Mouse (Mus musculus): ENCODE data around the gene Anapc1. TPM values are rescaled to one million over a fixed set of nuclear protein-coding genes. Genes with fewer than 3 reads are reported as not detected.

The Anapc1 gene
- 10 to 100 TPM; 73.9 to 75.1 TPM for polyA plus RNA-seq (2017; shearing (Covaris generic))

DNA sequence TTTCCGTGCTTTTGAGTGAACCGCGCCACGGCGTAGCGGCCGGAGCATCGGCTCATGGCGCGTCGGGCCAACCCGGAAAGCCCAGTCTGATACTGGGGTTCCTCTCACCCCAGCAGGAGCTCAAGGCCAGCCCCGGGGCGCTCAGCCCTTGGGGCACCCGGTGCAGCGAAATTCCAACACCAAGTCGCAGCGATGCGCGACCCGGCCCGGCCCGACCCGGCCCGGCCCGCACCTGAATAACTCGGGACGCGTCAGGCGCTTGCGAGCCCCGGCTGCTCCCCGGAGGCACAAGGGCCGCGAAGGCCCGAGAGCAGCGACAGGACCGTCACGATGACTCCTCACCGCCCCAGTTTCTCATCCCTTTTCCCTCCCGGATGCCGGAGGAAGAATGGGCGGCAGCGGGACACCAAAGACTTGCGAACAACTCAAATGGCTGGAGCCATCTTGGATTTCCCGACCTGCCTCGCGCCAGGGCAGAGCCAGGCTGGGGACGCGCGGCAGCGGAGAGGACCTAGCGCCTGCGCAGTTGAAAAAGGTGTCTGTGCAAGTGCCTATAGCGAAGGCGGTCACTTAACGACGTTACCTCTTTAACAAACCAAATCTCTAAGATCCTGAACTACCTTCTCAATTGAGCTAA, at the start of gene Anapc1:
TSS of gene Anapc1 (minus strand) at position 471 of the 637 bp plus-strand sequence.

DNA sequence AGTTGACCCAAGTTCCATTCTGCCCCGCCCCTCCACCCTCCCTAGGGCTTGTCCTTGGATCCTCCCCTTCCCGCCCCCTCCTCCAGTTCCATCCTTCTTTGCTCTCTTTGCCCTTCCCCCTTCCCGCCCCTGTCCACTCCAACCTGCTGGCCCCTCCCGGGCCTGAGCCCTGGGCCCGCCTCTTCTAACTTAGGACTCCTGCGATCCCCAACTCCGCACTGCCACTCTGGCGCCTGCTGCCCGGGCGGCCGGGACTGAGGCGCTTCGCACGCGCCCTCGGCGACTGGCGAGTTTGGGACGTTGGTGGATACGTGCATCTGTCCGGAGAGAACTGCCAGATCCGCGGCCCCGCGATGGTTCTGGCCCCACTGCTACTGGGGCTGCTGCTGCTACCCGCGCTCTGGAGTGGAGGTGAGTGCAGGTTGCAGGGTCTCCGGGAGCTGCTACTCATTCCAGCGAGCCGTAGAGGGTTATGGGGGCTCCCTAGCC, 11.5 kb upstream of the Anapc1 start, which contains the start of gene Mertk:
TSS of gene Mertk (plus strand) at position 264 of the 489 bp plus-strand sequence.

DNA sequence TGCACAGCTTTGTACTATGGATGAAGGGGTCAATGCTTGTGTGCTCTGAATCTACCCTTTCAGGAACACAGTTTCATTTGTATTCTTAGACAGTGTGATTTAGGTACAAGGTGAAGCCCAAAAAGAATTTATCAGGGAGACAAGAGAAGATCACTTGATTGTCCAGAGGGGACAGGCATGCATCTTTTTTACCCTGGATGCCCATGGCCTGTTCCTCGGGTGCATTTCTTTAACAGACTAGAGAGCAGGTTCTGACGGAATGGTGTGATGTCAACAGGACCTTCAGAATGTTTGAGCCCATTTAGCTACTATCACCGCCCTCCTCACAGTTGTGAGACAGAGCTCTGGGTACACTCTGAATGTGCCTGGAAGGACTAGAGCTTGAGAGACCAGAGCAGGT, 96.3 kb downstream of the Anapc1 start, which contains the start of gene Spdye4c:
TSS of gene Spdye4c (plus strand) at position 301 of the 400 bp plus-strand sequence.

Other genes starting within 250 kb of the Anapc1 start
- gene Spdye4c, start 96.2 kb downstream of the Anapc1 start, polyA plus RNA-seq (2017; shearing (Covaris generic)): under 1 TPM; 0.30 to 0.69 TPM
- gene Mertk, start 11.6 kb upstream of the Anapc1 start, polyA plus RNA-seq (2017; shearing (Covaris generic)): 1 to 10 TPM in 1 of 2 experiments, under 1 TPM in 1; 0.14 to 1.4 TPM
- gene Tmem87b, start 130.7 kb upstream of the Anapc1 start, polyA plus RNA-seq (2017; shearing (Covaris generic)): 10 to 100 TPM; 18.7 to 26.9 TPM
- under 1 TPM in 1 of 2 experiments, not detected in 1; 0.16 TPM for gene Fbln7, start 175.6 kb upstream of the Anapc1 start, polyA plus RNA-seq (2017; shearing (Covaris generic))

Measured in inflammation-experienced regulatory T-cells (primary cell).